Mouse (Mus musculus) B cell, adult 2 months (primary cell): ENCODE data around the gene Gm21887.
"Not testable (repeated sequence)": the region's sequence is repeated elsewhere in the genome, so short reads cannot be mapped to it uniquely, and the experiment has no call there.

ENCODE experiments used
- DNase-seq, 2 experiments: peaks; one replicate each; pipeline ENCODE4 v3.0.0; 2022

Gm21887 gene

GRCm38 (mm10) chrX:169998559-169999219 lies 10.8 kb upstream of the Gm21887 start:
- not testable (repeated sequence) for DNase-seq

GRCm38 (mm10) chrX:169999226-169999883 lies 10.1 kb upstream of the Gm21887 start:
- DNase-seq, result peak; percentile 42 to 43

- not testable (repeated sequence) for DNase-seq
Observed at GRCm38 (mm10) chrX:169999912-170000641, 9.4 kb upstream of the Gm21887 start.

GRCm38 (mm10) chrX:170000642-170001387 lies 8.6 kb upstream of the Gm21887 start:
- peak in 1 of 2 experiments; percentile 18 for DNase-seq

- not testable (repeated sequence) for DNase-seq
Observed at GRCm38 (mm10) chrX:170001388-170001695, 8.1 kb upstream of the Gm21887 start.

GRCm38 (mm10) chrX:170002510-170003197 lies 6.8 kb upstream of the Gm21887 start:
- peak; percentile 41 to 47 for DNase-seq

- not testable (repeated sequence) for DNase-seq
Observed at GRCm38 (mm10) chrX:170003536-170003935, 5.9 kb upstream of the Gm21887 start.

- not testable (repeated sequence) for DNase-seq
Observed at GRCm38 (mm10) chrX:170004236-170004635, 5.2 kb upstream of the Gm21887 start.

GRCm38 (mm10) chrX:170004793-170005192 lies 4.7 kb upstream of the Gm21887 start:
- not testable (repeated sequence) for DNase-seq

- DNase-seq, result peak; percentile 47 to 53
Observed at GRCm38 (mm10) chrX:170005194-170005593, 4.3 kb upstream of the Gm21887 start.

GRCm38 (mm10) chrX:170005695-170006297 lies 3.7 kb upstream of the Gm21887 start:
- DNase-seq, result peak in 1 of 2 experiments; percentile 13

- not testable (repeated sequence) for DNase-seq
Observed at GRCm38 (mm10) chrX:170006694-170007247, 2.7 kb upstream of the Gm21887 start.

GRCm38 (mm10) chrX:170007375-170008178 lies 1.9 kb upstream of the Gm21887 start:
- peak in 1 of 2 experiments; percentile 34 for DNase-seq

GRCm38 (mm10) chrX:170008179-170008467 lies 1.3 kb upstream of the Gm21887 start:
- DNase-seq, result not testable (repeated sequence)

GRCm38 (mm10) chrX:170008584-170008983 lies 875 bp upstream of the Gm21887 start:
- DNase-seq, result peak in 1 of 2 experiments; percentile 56

GRCm38 (mm10) chrX:170009801-170010221 lies 352 bp downstream of the Gm21887 start:
- peak; percentile 100 for DNase-seq

GRCm38 (mm10) chrX:170010581-170011528 lies 1.4 kb downstream of the Gm21887 start:
- DNase-seq, result peak; percentile 94 to 97

- DNase-seq, result not testable (repeated sequence)
Observed at GRCm38 (mm10) chrX:170011529-170011879, 2.0 kb downstream of the Gm21887 start.

GRCm38 (mm10) chrX:170013421-170013820 lies 4.0 kb downstream of the Gm21887 start:
- DNase-seq, result peak in 1 of 2 experiments; percentile 32

GRCm38 (mm10) chrX:170014038-170014437 lies 4.6 kb downstream of the Gm21887 start:
- peak; percentile 38 to 53 for DNase-seq
